Mouse (Mus musculus) bone marrow macrophage, adult 2 months (primary cell): ENCODE data around the gene Srf.

Experiments
- CTCF ChIP-seq: IDR thresholded peaks from 2 replicates; pipeline ENCODE4 v1.5.1; 2012; ENCODE audit warnings: low read depth, mild to moderate bottlenecking, low read length, moderate library complexity
- POLR2A ChIP-seq: IDR thresholded peaks from 2 replicates; pipeline ENCODE4 v1.6.1; 2012; ENCODE audit warnings: mild to moderate bottlenecking, low read depth, low read length, borderline replicate concordance

- TF ChIP-seq CTCF = peak; percentile 35; the same call in 1 of the 2 replicates
- no peak for TF ChIP-seq POLR2A
These were observed at the start of gene Srf for GRCm38 (mm10) chr17:46555673-46556583.
